Mouse (Mus musculus): Measurements from ENCODE around the gene Gm10334.
"Not testable (repeated sequence)": the region's sequence is repeated elsewhere in the genome, so short reads cannot be mapped to it uniquely, and the experiment has no call there.

Gm10334 gene

GRCm38 (mm10) chr6:41446045-41446444 is at the start of gene Gm10334:
Gm10334 (minus strand) TSS chr6:41446145.
- not testable (repeated sequence) for DNase-seq (ENCODE audit: low read depth)

DNA sequence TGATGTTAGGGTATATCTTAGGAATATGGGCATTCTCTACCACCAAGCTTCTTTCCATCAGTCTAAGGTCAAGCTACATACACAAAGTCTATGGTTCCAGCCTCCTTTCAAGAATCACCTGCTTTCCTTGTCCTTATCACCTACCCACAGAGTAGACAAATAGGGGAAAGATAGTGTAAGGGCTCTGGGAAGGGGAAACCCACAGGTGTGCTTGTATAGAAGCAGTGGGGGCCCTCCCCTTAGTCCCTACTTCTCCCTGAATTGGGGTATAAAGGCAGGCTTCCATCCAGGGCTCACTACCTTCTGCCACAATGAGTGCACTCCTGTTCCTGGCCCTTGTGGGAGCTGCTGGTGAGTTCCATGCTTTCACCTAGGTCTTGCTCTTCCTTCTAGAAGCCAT is 12.7 kb upstream of the Gm10334 start, which contains the start of gene Prss1:
Prss1 (plus strand) TSS at position 301 of the 400 bp plus-strand sequence.
- DNase-seq (ENCODE audit: low read depth): not testable (repeated sequence)

DNA sequence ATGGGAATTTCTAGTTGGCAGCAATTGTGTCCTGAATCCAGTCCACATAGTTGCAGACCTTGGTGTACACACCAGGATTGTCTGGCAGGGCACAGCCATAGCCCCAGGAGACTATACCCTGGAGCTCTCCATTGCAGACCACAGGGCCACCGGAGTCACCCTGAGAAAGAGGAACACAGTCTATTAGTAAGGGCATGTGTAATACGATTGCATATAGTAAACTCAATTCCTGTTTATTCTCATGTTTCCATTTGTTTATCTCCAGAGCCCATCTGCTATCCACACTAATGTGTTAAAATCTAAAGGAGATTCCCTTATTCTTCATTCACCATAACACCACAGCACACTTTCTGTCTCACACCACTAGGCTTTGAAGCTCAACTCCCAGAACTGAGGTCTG is 3.7 kb downstream of the Gm10334 start:
- DNase-seq (ENCODE audit: low read depth): not testable (repeated sequence)
